Mouse (Mus musculus) heart, adult 2 months (tissue): ENCODE results near the gene Itsn2. TPM values are rescaled to one million over a fixed set of nuclear protein-coding genes. Genes with fewer than 3 reads are reported as not detected.

Experiments used
- DNase-seq, 2 experiments: peaks; one replicate each; pipeline ENCODE4 v3.0.0; 2021
- H3K27ac ChIP-seq: fragments of 200-600 bp; 2 replicates; pipeline ENCODE4 v1.8.1; 2022
- H3K27me3 ChIP-seq: fragments of 200-500 bp; 2 replicates; pipeline ENCODE4 v1.6.1; 2012; ENCODE audit warnings: mild to moderate bottlenecking, low read length, inconsistent platforms, mixed read lengths; ENCODE audit not compliant: control insufficient read depth, insufficient read depth
- H3K36me3 ChIP-seq: fragments of 200-500 bp; 2 replicates; pipeline ENCODE4 v1.6.1; 2012; ENCODE audit warnings: low read length, inconsistent platforms; ENCODE audit not compliant: control insufficient read depth, insufficient read depth
- H3K4me1 ChIP-seq: fragments of 200-500 bp; 2 replicates; pipeline ENCODE4 v1.6.1; 2011; ENCODE audit warnings: low read length; ENCODE audit not compliant: control insufficient read depth, insufficient read depth
- H3K4me3 ChIP-seq: fragments of 200-600 bp; 2 replicates; pipeline ENCODE4 v1.8.1; 2022
- H3K79me2 ChIP-seq: fragments of 200-500 bp; replicated peaks from 2 replicates; pipeline ENCODE4 v1.6.1; 2012; ENCODE audit warnings: mild to moderate bottlenecking, inconsistent platforms, low read length, moderate library complexity, mixed read lengths; ENCODE audit not compliant: control insufficient read depth, insufficient read depth
- H3K9ac ChIP-seq: fragments of 200-500 bp; 2 replicates; pipeline ENCODE4 v1.6.1; 2012; ENCODE audit warnings: low read depth, mild to moderate bottlenecking, control low read depth, inconsistent platforms, low read length, mixed read lengths
- CTCF ChIP-seq: fragments of 200-600 bp; IDR thresholded peaks from 2 replicates; pipeline ENCODE4 v1.8.1; 2022; ENCODE audit warnings: antibody characterized with exemption, mild to moderate bottlenecking, moderate library complexity
- EP300 ChIP-seq: fragments of 200-500 bp; IDR thresholded peaks from 2 replicates; pipeline ENCODE4 v1.6.1; 2011; ENCODE audit warnings: low read depth, low read length, control low read depth; ENCODE audit not compliant: insufficient read depth
- POLR2A ChIP-seq: fragments of 200-500 bp; IDR thresholded peaks from 2 replicates; pipeline ENCODE4 v1.6.1; 2011; ENCODE audit warnings: mild to moderate bottlenecking, low read depth, low read length, control low read depth; ENCODE audit not compliant: insufficient read depth
- WGBS: fragments of 180-500 bp; shearing (Covaris S2); methylation state at CpG from one replicate; pipeline ENCODE4 v1.1.7; 2018; 5-methylcytosine and 5-hydroxymethylcytosine counted together
- intact Hi-C: fragments of 180-260 bp; cut with DNase I; formaldehyde crosslinking; loops from one replicate; pipeline ENCODE4 v1.15.1; 2025
- polyA plus RNA-seq: library from polyadenylated mRNA; depleted of rRNA; stranded (reverse); fragments of >200 nt; gene quantifications from 2 replicates; pipeline ENCODE4 v1.2.3, GENCODE M21; 2012
- total RNA-seq, 2 experiments: library from RNA; stranded (reverse); gene quantifications; 2 replicates each; pipeline ENCODE4 v1.2.3; 2021

The Itsn2 gene
- total and polyA plus RNA-seq, 3 experiments, result 20.5 to 41.9 (median 40.8) TPM

DNA sequence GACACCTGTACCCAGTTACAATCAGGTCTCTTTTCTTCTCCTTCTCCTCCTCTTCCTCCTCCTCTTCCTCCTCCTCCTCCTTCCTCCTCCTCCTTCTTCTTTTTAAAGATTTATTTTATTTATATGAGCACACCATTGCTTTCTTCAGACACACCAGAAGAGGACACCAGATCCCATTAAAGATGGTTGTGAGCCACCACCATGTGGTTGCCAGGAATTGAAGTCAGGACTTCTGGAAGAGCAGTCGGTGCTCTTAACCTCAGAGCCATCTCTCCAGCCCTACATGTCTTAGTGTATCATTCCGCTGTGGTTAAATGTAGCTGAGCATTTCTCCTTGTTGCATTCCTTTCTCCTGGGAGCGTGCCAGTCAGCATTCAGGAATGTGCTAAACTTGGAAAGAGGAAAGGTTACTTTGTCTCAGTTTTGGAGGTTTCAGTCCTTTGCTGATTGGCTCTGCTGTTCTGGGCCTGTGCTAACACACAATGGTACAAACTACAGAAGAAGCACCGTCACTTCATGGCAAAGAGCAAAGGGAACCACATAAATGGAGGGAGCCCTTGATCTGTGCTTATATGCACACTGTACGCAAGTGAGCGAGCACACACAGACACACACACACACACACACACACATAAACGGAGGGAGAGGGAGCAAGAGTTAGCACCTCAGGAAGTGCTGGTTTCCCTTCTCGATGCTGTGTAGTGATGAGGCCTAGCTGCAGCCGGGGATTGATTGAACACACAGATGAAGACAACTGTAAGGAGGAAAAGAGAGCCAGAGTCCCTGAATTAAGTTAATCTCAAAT, 33.8 kb upstream of the Itsn2 start:
- Histone ChIP-seq H3K4me1 (peaks cover 5% of the 10 kb centered on the region), H3K27ac (no peak overlapping the region), H3K27me3 (no peaks in the 10 kb centered on the region), H3K79me2 (no peaks in the 10 kb centered on the region), H3K9ac (no peak overlapping the region), H3K36me3 (no peaks in the 10 kb centered on the region), H3K4me3 (no peak overlapping the region)
- TF ChIP-seq POLR2A (no peak), EP300 (no peak), CTCF (no peak)
- 38% methylated on average over 9 of the region's 9 CpGs for WGBS
- intact Hi-C loops, result no loop called here
- DNase-seq, result peak in 1 of 2 experiments; percentile 29

DNA sequence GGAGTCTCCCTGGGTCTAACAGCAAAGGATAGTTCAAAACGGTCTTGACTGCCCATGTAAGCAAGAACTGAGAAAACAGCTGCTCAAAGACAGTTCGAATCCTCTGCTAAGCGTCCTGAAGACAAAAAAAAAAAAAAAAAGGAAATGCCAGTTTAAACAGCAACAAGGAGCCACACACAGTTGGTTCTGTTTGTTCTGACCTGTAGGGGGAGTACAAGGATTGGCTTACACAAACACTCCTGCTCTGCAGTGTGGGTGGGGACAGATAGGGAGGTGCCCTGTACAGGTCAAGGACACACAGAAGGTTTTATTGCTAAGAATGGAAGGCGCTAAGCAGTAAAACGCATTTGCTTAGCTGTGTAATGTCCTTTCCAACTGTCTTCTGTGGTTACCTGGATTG, 20.6 kb upstream of the Itsn2 start:
- 24% methylated on average over 5 of the region's 5 CpGs for WGBS
- Histone ChIP-seq H3K4me3 (no peak overlapping the region), H3K27ac (no peak overlapping the region), H3K4me1 (peaks cover 1% of the 10 kb centered on the region), H3K27me3 (no peaks in the 10 kb centered on the region), H3K79me2 (no peaks in the 10 kb centered on the region), H3K36me3 (no peaks in the 10 kb centered on the region), H3K9ac (no peak overlapping the region)
- peak in 1 of 2 experiments; percentile 39 for DNase-seq
- no peak for TF ChIP-seq POLR2A
- TF ChIP-seq EP300, result peak; percentile 80
- peak; percentile 83 for TF ChIP-seq CTCF
- intact Hi-C loops, result loop anchor here (5.0 kb wide), 3 partner anchors 70 to 400 kb away; partner anchors contain the start of genes Fam228b and Pfn4

DNA sequence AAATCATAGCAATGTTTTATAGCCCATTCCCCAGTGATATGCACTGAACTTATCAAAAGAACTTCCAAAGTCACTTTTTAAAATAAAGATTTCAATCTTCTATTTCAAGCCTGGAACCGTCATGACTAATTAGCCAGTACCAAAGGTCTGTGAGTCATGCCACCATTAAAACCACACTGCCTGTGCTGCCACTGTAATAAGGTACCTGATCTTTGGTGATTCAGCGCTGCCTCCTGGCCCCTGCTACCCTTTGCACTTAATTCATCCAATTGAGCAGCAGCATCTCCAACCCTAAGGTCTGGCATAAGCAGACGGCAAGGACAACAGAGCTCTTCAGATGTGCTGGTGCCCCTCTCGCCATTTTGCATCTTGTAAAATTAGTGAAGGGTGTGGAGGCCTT, 18.4 kb upstream of the Itsn2 start:
- TF ChIP-seq POLR2A, result no peak
- no peak for TF ChIP-seq EP300
- Histone ChIP-seq H3K36me3 (no peaks in the 10 kb centered on the region), H3K9ac (no peak overlapping the region), H3K4me1 (peaks cover 1% of the 10 kb centered on the region), H3K4me3 (no peak overlapping the region), H3K79me2 (no peaks in the 10 kb centered on the region), H3K27ac (no peak overlapping the region), H3K27me3 (no peaks in the 10 kb centered on the region)
- 90% methylated on average over 4 of the region's 4 CpGs for WGBS
- intact Hi-C loops, result loop anchor here (5.0 kb wide), 3 partner anchors 68 to 398 kb away; partner anchors contain the start of genes Fam228b and Pfn4
- DNase-seq, result no peak

DNA sequence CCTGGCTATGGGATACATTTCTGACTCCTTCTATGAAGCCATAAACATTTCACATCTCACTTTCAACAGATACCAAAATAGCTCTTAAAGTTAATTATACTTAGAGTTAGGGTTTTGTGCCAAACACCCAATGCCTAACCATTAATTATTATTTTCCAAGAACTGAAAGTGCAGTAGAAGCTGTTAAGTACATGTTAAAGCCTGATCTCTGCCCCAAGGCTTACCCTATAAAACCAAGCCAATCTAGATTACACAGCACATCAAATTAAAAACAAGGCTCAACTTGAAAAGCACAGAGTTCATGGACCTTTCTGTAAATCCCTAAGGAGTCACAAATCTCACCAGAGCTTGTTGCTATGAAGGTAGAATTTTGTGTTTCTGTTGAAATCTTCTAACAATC, 10.1 kb upstream of the Itsn2 start:
- no peaks in the 10 kb centered on the region; the same call in 1 of the 2 replicates for H3K4me1 ChIP-seq
- H3K27ac ChIP-seq, result no peak overlapping the region
- no peaks in the 10 kb centered on the region for H3K36me3 ChIP-seq
- intact Hi-C loops, result no loop called here
- no peak for DNase-seq
- no peaks in the 10 kb centered on the region for H3K79me2 ChIP-seq
- TF ChIP-seq POLR2A (no peak), EP300 (no peak), CTCF (no peak)
- H3K4me3 ChIP-seq, result no peak overlapping the region
- H3K27me3 ChIP-seq, result no peaks in the 10 kb centered on the region
- no peak overlapping the region for H3K9ac ChIP-seq

DNA sequence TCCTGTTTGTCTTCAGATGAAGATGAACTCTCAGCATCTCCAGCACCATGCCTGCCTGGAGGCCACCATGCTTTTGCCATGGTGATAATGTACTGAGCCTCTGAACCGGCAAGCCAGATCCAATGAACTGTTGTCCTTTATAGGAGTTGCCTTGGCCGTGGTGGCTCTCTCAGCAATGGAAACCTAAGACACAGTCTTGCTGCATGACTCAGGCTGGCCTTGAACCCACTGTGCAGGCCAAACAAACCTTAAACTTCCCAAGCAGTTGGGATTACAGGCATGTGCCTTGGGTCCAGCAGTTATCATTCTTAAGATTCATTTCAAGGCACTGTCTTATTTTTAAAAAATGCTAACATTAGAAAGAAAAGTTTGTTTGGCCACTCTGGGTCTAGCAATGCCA, 4.6 kb upstream of the Itsn2 start:
- 83% methylated on average over 2 of the region's 2 CpGs for WGBS
- Histone ChIP-seq H3K27me3 (no peaks in the 10 kb centered on the region), H3K36me3 (no peaks in the 10 kb centered on the region; the same call in 1 of the 2 replicates), H3K4me1 (peaks cover 2% of the 10 kb centered on the region; the same call in 1 of the 2 replicates), H3K9ac (no peak overlapping the region), H3K27ac (no peak overlapping the region), H3K4me3 (no peak overlapping the region), H3K79me2 (no peaks in the 10 kb centered on the region; the same call in 1 of the 2 replicates)
- DNase-seq, result no peak
- intact Hi-C loops, result no loop called here
- no peak for TF ChIP-seq CTCF
- no peak for TF ChIP-seq POLR2A
- TF ChIP-seq EP300, result no peak

DNA sequence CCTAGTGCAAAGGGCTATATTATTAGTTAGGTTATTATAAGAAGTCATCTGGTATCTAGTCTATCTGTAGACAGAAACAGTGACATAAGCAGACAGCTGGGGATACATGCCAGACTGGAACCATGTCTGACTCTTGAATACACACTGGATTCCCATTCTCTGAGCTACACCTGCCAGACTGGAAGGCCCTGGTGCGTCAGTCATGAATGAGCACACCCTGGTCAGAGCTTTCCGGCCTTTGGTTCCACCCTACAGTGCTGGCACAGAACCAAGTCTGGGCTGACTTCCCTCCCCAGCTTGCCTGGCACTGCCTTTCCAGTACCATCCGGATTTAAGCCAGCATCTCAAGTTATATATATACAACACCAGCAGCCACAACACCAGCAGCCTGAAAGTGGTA, 3.8 kb upstream of the Itsn2 start:
- TF ChIP-seq CTCF (no peak), POLR2A (no peak), EP300 (no peak)
- peak in 1 of 2 experiments; percentile 40 for DNase-seq
- Histone ChIP-seq H3K4me1 (peaks cover 2% of the 10 kb centered on the region; the same call in 1 of the 2 replicates), H3K27me3 (no peaks in the 10 kb centered on the region), H3K4me3 (no peak overlapping the region), H3K9ac (no peak overlapping the region), H3K36me3 (no peaks in the 10 kb centered on the region; the same call in 1 of the 2 replicates), H3K27ac (no peak overlapping the region), H3K79me2 (no peaks in the 10 kb centered on the region; the same call in 1 of the 2 replicates)
- 28% methylated on average over 3 of the region's 3 CpGs for WGBS
- intact Hi-C loops, result no loop called here
